Mouse (Mus musculus) midbrain, embryonic 10.5 days (tissue): Measurements from ENCODE around the gene Lhx8. TPM values are rescaled to one million over a fixed set of nuclear protein-coding genes. Genes with fewer than 3 reads are reported as not detected.
A peak's percentile ranks its signal among the peaks of the same experiment; 100 is the strongest.

ENCODE experiments used
- DNase-seq: peaks from one replicate; pipeline ENCODE4 v3.0.0-alpha.2; 2017; ENCODE audit warnings: low spot score
- H3K27ac ChIP-seq: fragments of 300-500 bp; sonication (generic); replicated peaks from 2 replicates; pipeline ENCODE4 v1.5.1; 2016; ENCODE audit warnings: mild to moderate bottlenecking
- H3K27me3 ChIP-seq: fragments of 300-500 bp; sonication (generic); 2 replicates; pipeline ENCODE4 v1.6.1; 2016; ENCODE audit warnings: low read depth, mild to moderate bottlenecking; ENCODE audit not compliant: poor library complexity, severe bottlenecking
- H3K36me3 ChIP-seq: fragments of 300-500 bp; sonication (generic); 2 replicates; pipeline ENCODE4 v1.6.1; 2016; ENCODE audit warnings: mild to moderate bottlenecking, moderate library complexity
- H3K4me1 ChIP-seq: fragments of 300-500 bp; sonication (generic); 2 replicates; pipeline ENCODE4 v1.6.1; 2016
- H3K4me3 ChIP-seq: fragments of 300-500 bp; sonication (generic); 2 replicates; pipeline ENCODE4 v1.5.1; 2016; ENCODE audit warnings: mild to moderate bottlenecking, moderate library complexity
- H3K9me3 ChIP-seq: fragments of 300-500 bp; sonication (generic); replicated peaks from 2 replicates; pipeline ENCODE4 v1.6.1; 2016; ENCODE audit warnings: mild to moderate bottlenecking
- WGBS: fragments of 180-500 bp; shearing (Covaris S2); methylation state at CpG from one replicate; pipeline ENCODE4 v1.1.7; 2016; 5-methylcytosine and 5-hydroxymethylcytosine counted together
- polyA plus RNA-seq: library from polyadenylated mRNA; unstranded; fragments of >200 nt; fragmentation: Nextera tagmentation; extraction: Ambion mirVana; gene quantifications from 2 replicates; pipeline ENCODE4 v1.2.1, GENCODE M21; 2016

Lhx8 gene
- polyA plus RNA-seq, 1 experiment from 2014 or later, result 0.84 TPM

DNA sequence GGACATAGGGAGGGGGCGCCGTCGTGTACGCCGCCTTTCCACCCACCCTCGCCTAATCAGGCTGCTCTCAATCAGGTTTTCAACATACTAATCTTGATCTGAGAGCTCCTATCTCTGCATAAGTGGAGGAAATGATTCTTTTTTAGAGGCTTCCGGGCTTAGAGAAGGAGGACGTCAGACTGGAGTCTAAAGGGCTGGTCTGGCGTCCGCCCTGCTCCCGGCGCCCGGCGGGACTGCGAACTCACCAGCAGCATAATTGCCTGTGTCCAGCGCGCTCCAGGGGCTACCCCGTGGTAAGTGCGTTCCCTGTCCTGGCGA, 1.7 kb upstream of the Lhx8 start:
- no peak overlapping the region for H3K27ac ChIP-seq
- H3K27me3 ChIP-seq, result peaks cover 99% of the 10 kb centered on the region
- peak; percentile 68 for DNase-seq
- H3K4me1 ChIP-seq, result peaks cover 37% of the 10 kb centered on the region
- no peaks in the 10 kb centered on the region for H3K9me3 ChIP-seq
- peak overlapping the region; percentile 35 for H3K4me3 ChIP-seq
- H3K36me3 ChIP-seq, result no peaks in the 10 kb centered on the region
- WGBS, result 0% methylated on average over 20 of the region's 20 CpGs

GRCm38 (mm10) chr3:154331506-154332212, 1.2 kb upstream of the Lhx8 start:
- Histone ChIP-seq H3K4me1 (peaks cover 37% of the 10 kb centered on the region), H3K27ac (no peak overlapping the region), H3K27me3 (peaks cover 99% of the 10 kb centered on the region), H3K36me3 (no peaks in the 10 kb centered on the region), H3K9me3 (no peaks in the 10 kb centered on the region), H3K4me3 (peak overlapping the region; percentile 35)
- peak; percentile 45 for DNase-seq
- under 1% methylated on average over 21 of the region's 21 CpGs for WGBS

DNA sequence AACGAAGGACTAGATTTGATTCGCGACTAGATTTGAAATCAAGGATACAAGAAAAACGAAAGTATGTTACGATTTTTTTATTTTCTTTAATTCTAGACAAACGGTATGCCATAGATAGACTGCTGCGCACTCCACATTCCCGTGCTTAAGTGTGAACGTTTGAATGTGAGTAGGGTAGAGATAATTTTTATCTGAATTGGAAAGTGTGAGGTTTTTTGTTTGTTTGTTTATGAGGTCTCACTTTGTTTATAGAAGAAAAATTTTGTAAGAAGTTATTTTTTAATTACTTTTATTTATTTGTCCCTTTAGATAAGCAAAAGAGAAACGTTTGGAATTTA, 513 bp upstream of the Lhx8 start:
- no peak for DNase-seq
- peaks cover 99% of the 10 kb centered on the region for H3K27me3 ChIP-seq

GRCm38 (mm10) chr3:154329323-154330180, 907 bp downstream of the Lhx8 start:
- Histone ChIP-seq H3K4me3 (peak overlapping the region; percentile 54), H3K9me3 (no peaks in the 10 kb centered on the region), H3K27me3 (peaks cover 99% of the 10 kb centered on the region), H3K36me3 (no peaks in the 10 kb centered on the region), H3K27ac (no peak overlapping the region; the same call in 1 of the 2 replicates), H3K4me1 (peaks cover 37% of the 10 kb centered on the region)
- WGBS, result under 1% methylated on average over 54 of the region's 54 CpGs
- DNase-seq, result peak; percentile 75

More for the DNA sequence above, 513 bp upstream of the Lhx8 start:
- Histone ChIP-seq H3K4me3 (no peak overlapping the region), H3K36me3 (no peaks in the 10 kb centered on the region), H3K9me3 (no peaks in the 10 kb centered on the region), H3K27ac (no peak overlapping the region), H3K4me1 (peaks cover 37% of the 10 kb centered on the region)
- 1% methylated on average over 10 of the region's 10 CpGs for WGBS

GRCm38 (mm10) chr3:154328721-154329322, 1.6 kb downstream of the Lhx8 start:
- no peaks in the 10 kb centered on the region for H3K36me3 ChIP-seq
- no peak for DNase-seq
- H3K9me3 ChIP-seq, result no peaks in the 10 kb centered on the region
- peaks cover 37% of the 10 kb centered on the region for H3K4me1 ChIP-seq
- peaks cover 99% of the 10 kb centered on the region for H3K27me3 ChIP-seq
- peak overlapping the region; percentile 73; the same call in 1 of the 2 replicates for H3K27ac ChIP-seq
- H3K4me3 ChIP-seq, result peak overlapping the region; percentile 54
- WGBS, result 1% methylated on average over 22 of the region's 22 CpGs

GRCm38 (mm10) chr3:154327883-154328720, 2.4 kb downstream of the Lhx8 start:
- Histone ChIP-seq H3K27me3 (peaks cover 99% of the 10 kb centered on the region), H3K36me3 (no peaks in the 10 kb centered on the region), H3K9me3 (no peaks in the 10 kb centered on the region), H3K4me1 (peaks cover 37% of the 10 kb centered on the region), H3K27ac (peak overlapping the region; percentile 73), H3K4me3 (peak overlapping the region; percentile 54)
- WGBS, result 2% methylated on average over 82 of the region's 86 CpGs
- peak; percentile 74 for DNase-seq

GRCm38 (mm10) chr3:154327110-154327882, 3.2 kb downstream of the Lhx8 start:
- Histone ChIP-seq H3K27me3 (peaks cover 97% of the 10 kb centered on the region), H3K4me3 (peak overlapping the region; percentile 54; the same call in 1 of the 2 replicates), H3K27ac (no peak overlapping the region), H3K9me3 (no peaks in the 10 kb centered on the region), H3K4me1 (peaks cover 33% of the 10 kb centered on the region), H3K36me3 (no peaks in the 10 kb centered on the region)
- peak; percentile 25 for DNase-seq
- WGBS, result under 1% methylated on average over 13 of the region's 13 CpGs

DNA sequence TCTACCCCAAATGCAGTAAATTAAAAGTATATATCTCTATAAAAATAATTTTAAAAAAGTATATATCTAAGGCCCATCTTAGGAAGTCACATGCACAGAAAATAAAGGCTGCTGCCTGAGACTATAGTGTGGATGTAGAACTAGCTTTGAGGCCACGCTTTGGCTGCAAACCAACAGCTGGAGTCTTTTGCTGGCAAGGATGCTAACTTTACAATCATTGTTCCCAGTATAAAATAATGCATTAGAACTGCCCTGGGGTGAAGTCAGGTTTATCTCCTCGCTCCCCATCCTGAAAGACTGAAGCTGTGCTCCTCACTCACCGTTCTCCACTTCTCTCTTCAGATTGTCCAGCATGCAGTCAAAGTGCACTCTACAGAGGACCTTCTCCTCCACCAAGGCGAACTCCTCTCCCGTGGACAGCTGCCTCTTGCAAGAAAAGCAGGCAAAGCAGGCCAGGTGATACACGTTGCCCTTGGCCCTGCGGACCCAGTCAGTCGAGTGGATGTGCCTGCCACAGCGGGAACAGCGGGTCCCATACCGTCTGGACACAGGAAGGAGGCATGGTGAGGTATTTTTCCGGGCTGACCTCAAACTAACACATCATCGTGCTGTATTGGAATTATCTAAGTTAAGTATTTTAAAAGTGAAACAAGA, 8.4 kb downstream of the Lhx8 start:
- Histone ChIP-seq H3K36me3 (no peaks in the 10 kb centered on the region), H3K27me3 (peaks cover 62% of the 10 kb centered on the region), H3K4me3 (no peak overlapping the region), H3K4me1 (no peaks in the 10 kb centered on the region), H3K27ac (no peak overlapping the region), H3K9me3 (no peaks in the 10 kb centered on the region)
- no peak for DNase-seq
- WGBS, result 77% methylated on average over 13 of the region's 13 CpGs

GRCm38 (mm10) chr3:154317651-154318248, 12.7 kb downstream of the Lhx8 start:
- Histone ChIP-seq H3K9me3 (no peaks in the 10 kb centered on the region), H3K4me1 (no peaks in the 10 kb centered on the region), H3K4me3 (no peak overlapping the region), H3K27ac (no peak overlapping the region), H3K27me3 (peaks cover 19% of the 10 kb centered on the region), H3K36me3 (no peaks in the 10 kb centered on the region)
- DNase-seq, result peak; percentile 46
- 15% methylated on average over 5 of the region's 5 CpGs for WGBS

DNA sequence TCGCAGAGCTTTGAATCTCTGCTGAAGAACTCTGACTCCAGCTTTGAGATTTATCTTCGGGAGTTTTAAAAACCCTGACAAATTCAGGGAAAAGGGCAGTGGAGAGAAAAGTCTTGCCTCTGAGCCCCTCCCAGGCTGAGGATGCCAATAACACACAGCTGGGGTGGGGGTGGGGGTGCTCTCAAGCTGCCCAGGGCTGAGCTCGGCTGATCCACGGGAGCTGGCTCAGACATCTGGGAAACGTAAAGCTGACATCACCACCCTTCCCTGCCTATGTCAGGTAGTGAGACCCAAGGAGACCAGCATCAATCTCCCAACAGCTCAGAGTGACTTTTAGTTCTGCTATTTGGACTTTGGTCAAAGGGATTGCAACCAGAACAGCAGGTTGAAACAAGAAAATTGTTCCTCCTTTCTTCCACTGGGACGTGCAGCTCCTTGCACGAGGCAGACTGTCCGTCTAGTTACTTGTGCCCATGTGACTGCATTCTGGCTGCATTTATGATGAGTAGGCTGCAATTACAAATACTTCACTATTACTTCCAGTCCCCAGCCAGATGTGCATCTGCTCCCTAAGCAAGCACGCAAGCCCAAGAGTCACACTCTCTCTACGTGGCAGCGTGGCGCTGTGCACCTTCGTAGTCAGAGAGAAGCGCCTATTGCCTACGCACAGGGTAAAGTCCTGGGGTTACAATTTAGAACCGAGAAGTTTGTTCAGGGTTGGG, 25.1 kb downstream of the Lhx8 start:
- Histone ChIP-seq H3K4me1 (no peaks in the 10 kb centered on the region), H3K27me3 (no peaks in the 10 kb centered on the region), H3K36me3 (no peaks in the 10 kb centered on the region), H3K4me3 (no peak overlapping the region), H3K27ac (no peak overlapping the region), H3K9me3 (no peaks in the 10 kb centered on the region)
- WGBS, result 83% methylated on average over 16 of the region's 16 CpGs
- DNase-seq, result no peak

- Histone ChIP-seq H3K4me1 (no peaks in the 10 kb centered on the region), H3K4me3 (no peak overlapping the region), H3K27me3 (no peaks in the 10 kb centered on the region), H3K9me3 (no peaks in the 10 kb centered on the region), H3K36me3 (no peaks in the 10 kb centered on the region), H3K27ac (no peak overlapping the region)
- WGBS, result 93% methylated on average over 4 of the region's 4 CpGs
- no peak for DNase-seq
Observed at GRCm38 (mm10) chr3:154301102-154301501, 29.4 kb downstream of the Lhx8 start.
